Mouse (Mus musculus) heart, postnatal 36 days (tissue): ENCODE results near the gene Rftn1. TPM values are rescaled to one million over a fixed set of nuclear protein-coding genes. Genes with fewer than 3 reads are reported as not detected.

Source experiments
- DNase-seq, 2 experiments: peaks; one replicate each; pipeline ENCODE4 v3.0.0; 2021 to 2022
- intact Hi-C: fragments of 180-260 bp; cut with DNase I; formaldehyde crosslinking; loops from one replicate; pipeline ENCODE4 v1.15.1; 2025
- total RNA-seq, 2 experiments: library from RNA; stranded (reverse); gene quantifications; 2 replicates each; pipeline ENCODE4 v1.2.3; 2021

Rftn1 gene
- total RNA-seq, 2 experiments from 2014 or later, result 49.0 to 57.1 TPM

- intact Hi-C loops, result no loop called here
- DNase-seq, result no peak
Observed at GRCm38 (mm10) chr17:50205152-50205782, 14.8 kb upstream of the Rftn1 start.

GRCm38 (mm10) chr17:50201828-50202445 lies 11.5 kb upstream of the Rftn1 start:
- DNase-seq, result no peak
- intact Hi-C loops, result no loop called here

GRCm38 (mm10) chr17:50199075-50199850 lies 8.8 kb upstream of the Rftn1 start:
- peak in 1 of 2 experiments; percentile 19 for DNase-seq
- intact Hi-C loops, result no loop called here

- intact Hi-C loops, result no loop called here
Observed at GRCm38 (mm10) chr17:50197572-50197971, 7.1 kb upstream of the Rftn1 start.

GRCm38 (mm10) chr17:50196005-50196672 lies 5.7 kb upstream of the Rftn1 start:
- DNase-seq, result no peak

More at GRCm38 (mm10) chr17:50197572-50197971, 7.1 kb upstream of the Rftn1 start:
- no peak for DNase-seq

GRCm38 (mm10) chr17:50195399-50195798 lies 4.9 kb upstream of the Rftn1 start:
- DNase-seq, result no peak
- intact Hi-C loops, result no loop called here

More at GRCm38 (mm10) chr17:50196005-50196672, 5.7 kb upstream of the Rftn1 start:
- intact Hi-C loops, result no loop called here

GRCm38 (mm10) chr17:50194541-50194940 lies 4.1 kb upstream of the Rftn1 start:
- DNase-seq, result no peak
- intact Hi-C loops, result no loop called here

GRCm38 (mm10) chr17:50193653-50194052 lies 3.2 kb upstream of the Rftn1 start:
- DNase-seq, result no peak

GRCm38 (mm10) chr17:50192376-50192940 lies 2.0 kb upstream of the Rftn1 start:
- no peak for DNase-seq
- intact Hi-C loops, result no loop called here

More at GRCm38 (mm10) chr17:50193653-50194052, 3.2 kb upstream of the Rftn1 start:
- intact Hi-C loops, result loop anchor here (1.0 kb wide), 1 partner anchor 44 kb away; no protein-coding TSS in a partner anchor

GRCm38 (mm10) chr17:50191318-50191957 lies 964 bp upstream of the Rftn1 start:
- intact Hi-C loops, result no loop called here
- DNase-seq, result no peak

- peak; percentile 78 to 80 for DNase-seq
- intact Hi-C loops, result loop anchor here (1.0 to 2.0 kb wide), 3 partner anchors 47 to 238 kb away; no protein-coding TSS in a partner anchor
Observed at GRCm38 (mm10) chr17:50189381-50190012, 977 bp downstream of the Rftn1 start.

- no peak for DNase-seq
- intact Hi-C loops, result loop anchor here (1.0 to 2.0 kb wide), 2 partner anchors 46 to 238 kb away; no protein-coding TSS in a partner anchor
Observed at GRCm38 (mm10) chr17:50188662-50189345, 1.7 kb downstream of the Rftn1 start.

- DNase-seq, result no peak
- intact Hi-C loops, result loop anchor here (2.0 kb wide), 1 partner anchor 63 kb away; no protein-coding TSS in a partner anchor
Observed at GRCm38 (mm10) chr17:50185616-50186015, 4.9 kb downstream of the Rftn1 start.

- DNase-seq, result no peak
- intact Hi-C loops, result loop anchor here (2.0 kb wide), 1 partner anchor 62 kb away; no protein-coding TSS in a partner anchor
Observed at GRCm38 (mm10) chr17:50185083-50185482, 5.4 kb downstream of the Rftn1 start.

GRCm38 (mm10) chr17:50184217-50185038 lies 6.0 kb downstream of the Rftn1 start:
- intact Hi-C loops, result loop anchor here (2.0 kb wide), 1 partner anchor 62 kb away; no protein-coding TSS in a partner anchor
- DNase-seq, result no peak

GRCm38 (mm10) chr17:50183300-50183699 lies 7.2 kb downstream of the Rftn1 start:
- intact Hi-C loops, result no loop called here
- no peak for DNase-seq

GRCm38 (mm10) chr17:50182542-50182951 lies 7.9 kb downstream of the Rftn1 start:
- intact Hi-C loops, result no loop called here

More at GRCm38 (mm10) chr17:50182542-50182951, 7.9 kb downstream of the Rftn1 start:
- DNase-seq, result peak; percentile 36 to 47
